Mouse (Mus musculus) adrenal gland (tissue): ENCODE measurements around the gene Cdkn3.
"Not testable (repeated sequence)": the region's sequence is repeated elsewhere in the genome, so short reads cannot be mapped to it uniquely, and the experiment has no call there.

Experiments
- intact Hi-C: fragments of 180-260 bp; cut with DNase I; formaldehyde crosslinking; loops from one replicate; pipeline ENCODE4 v1.15.1; 2025
- long read RNA-seq, 2 experiments: library from polyadenylated mRNA; unstranded; transcript quantifications; one replicate each; pipeline ENCODE4 v2.0.0; 2020; ENCODE audit warnings: borderline replicate concordance in 1 of 2; ENCODE audit not compliant: insufficient replicate concordance in 1 of 2

The Cdkn3 gene
- long read RNA-seq, experiment 1, partial matches to known transcripts: 0 of 1 reads
- long read RNA-seq, experiment 1, other reads (novel, unspliced or antisense): 1 of 1 reads
- long read RNA-seq, experiment 2, partial matches to known transcripts: 0 of 1 reads
- long read RNA-seq, experiment 2, other reads (novel, unspliced or antisense): 1 of 1 reads

DNA sequence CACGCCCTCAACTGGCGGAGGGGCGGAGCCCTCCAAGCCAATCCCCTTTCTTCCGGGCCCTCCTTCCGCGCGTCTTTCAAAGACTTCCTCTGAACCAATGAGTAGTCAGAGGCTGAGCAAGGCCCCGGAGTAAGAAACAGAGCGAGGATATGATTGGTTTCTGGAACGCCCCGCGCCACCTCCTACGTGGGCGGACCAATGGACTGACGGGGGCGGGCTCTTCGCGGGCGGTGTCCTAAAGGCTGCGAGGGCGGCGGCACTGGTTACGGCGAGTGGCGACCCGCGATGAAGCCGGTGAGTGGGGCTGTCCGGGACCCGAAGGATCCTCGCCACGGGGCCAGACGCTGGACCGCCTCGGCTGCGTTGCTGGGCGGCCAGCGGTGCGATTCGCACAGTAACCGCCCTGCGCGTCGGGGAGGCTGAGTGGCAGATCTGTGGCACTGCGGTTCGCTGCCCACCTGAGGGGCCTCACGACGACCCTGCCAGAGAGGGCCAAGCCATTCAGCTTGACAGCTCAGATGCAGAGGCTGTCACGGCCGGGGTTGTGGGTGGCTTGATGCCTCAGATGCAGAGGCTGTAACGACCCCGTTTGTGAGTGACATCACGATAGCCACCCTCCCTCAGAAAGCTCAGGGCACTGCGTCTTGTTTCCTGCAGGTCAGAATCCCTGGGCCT is at the start of gene Cdkn3:
Cdkn3 (plus strand) TSS at position 187 of the 675 bp plus-strand sequence.
- intact Hi-C loops: no loop called here

DNA sequence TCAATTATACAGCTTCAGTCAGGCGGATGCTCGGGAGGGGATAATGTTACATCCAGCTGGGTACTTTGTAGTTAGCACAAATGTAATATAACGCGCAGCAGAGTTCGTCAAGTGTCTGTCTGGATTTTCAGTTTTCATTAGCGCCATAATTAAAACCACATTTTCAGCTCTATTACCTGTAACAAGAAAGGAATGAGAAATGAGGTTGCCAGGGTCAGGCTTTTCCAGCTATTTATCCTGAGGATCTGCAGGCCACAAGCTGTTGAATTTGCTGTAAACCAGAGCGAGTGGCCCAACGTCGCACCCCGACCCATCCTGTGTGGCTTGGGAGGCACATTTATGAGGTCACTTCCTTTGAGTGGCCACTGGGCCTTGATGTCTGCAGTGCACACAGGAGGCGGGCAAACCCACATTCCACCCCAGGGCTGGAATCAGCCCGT is 41.8 kb upstream of the Cdkn3 start:
- intact Hi-C loops: no loop called here

GRCm38 (mm10) chr14:46722031-46722430 is 38.3 kb upstream of the Cdkn3 start:
- intact Hi-C loops: loop anchor here (10.0 kb wide), 2 partner anchors 847 to 957 kb away; no protein-coding TSS in a partner anchor

DNA sequence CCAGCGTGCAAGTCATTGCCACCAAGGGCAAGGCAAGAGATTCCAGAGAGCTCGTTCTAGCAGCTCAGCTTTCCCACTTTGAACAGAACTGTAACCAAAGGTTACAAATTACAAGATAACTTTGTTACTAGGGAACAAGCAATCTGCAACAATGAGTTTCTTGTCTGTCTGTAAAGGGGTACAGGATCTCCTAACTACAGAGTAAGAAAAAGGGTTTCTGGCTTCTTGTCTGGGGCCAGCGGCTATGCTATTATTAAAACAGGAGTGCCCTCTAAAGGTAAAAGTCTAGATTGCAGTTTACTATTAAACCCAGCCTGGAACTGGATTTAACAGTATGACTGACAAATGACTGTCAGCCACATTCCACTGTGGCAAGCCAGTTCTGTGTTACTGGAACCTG is 36.5 kb upstream of the Cdkn3 start:
- intact Hi-C loops: loop anchor here (2.0 to 10.0 kb wide), 3 partner anchors 731 to 959 kb away; no protein-coding TSS in a partner anchor

GRCm38 (mm10) chr14:46724941-46725340 is 35.4 kb upstream of the Cdkn3 start:
- intact Hi-C loops: loop anchor here (2.0 to 10.0 kb wide), 3 partner anchors 732 to 960 kb away; no protein-coding TSS in a partner anchor

DNA sequence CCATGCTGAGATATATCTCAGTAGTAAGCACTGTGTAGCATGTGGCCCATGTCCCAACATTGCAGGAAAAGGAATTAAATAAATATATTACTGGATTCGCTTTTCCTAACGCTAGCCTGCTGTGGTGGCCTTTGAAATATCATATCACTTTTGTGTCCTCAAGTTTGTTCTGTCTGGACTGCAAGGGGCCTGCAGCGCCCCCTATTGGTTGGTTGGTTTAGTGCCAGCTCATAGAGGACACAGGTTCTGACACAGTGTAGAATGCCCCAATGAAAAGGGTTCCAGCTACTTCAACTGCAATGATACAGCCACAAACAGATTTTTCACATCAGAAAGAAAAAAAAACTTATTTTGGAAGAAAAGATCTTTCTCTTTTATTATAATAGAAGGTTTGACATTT is 34.6 kb upstream of the Cdkn3 start:
- intact Hi-C loops: loop anchor here (2.0 to 10.0 kb wide), 3 partner anchors 733 to 961 kb away; no protein-coding TSS in a partner anchor

DNA sequence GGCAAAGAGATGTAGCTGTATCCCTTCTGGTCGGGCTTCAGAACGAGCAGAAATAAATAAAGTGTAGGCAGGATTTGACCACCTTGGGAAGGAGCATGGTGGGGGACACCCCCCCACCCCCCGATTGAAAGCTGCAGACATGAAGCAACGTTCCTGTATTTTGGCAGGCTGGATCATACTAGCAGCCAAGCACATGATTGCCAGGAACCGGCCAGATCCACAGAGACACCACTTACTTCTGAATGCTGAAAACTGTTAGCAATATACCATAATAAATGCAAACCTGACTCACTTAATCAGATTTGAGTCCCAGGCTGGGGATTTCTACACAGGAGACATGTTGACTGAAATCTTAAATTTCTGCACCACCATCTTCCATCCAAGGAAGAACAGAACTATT is 26.1 kb upstream of the Cdkn3 start:
- intact Hi-C loops: no loop called here

- intact Hi-C loops: no loop called here
Observed at GRCm38 (mm10) chr14:46734761-46735455, 25.4 kb upstream of the Cdkn3 start.

DNA sequence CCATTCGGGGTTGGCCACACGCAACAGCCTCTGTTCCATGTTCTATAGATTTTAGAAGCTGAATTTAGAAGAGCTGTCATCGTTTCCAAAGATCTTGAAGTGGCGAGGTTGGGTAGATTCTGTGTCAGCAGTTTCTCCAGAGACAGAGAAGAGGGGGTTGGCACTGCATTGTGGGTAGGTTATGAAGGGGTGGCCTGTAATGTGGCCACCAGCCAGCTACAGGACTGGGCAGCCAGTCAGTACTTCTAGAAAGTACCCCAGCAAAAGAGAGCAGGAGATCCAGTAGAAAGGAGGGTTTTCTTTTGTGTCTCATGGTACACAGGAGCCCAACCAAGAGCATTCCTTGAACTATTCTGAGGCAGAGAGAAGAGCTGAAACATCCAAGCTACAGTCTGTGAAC is 24.0 kb upstream of the Cdkn3 start:
- intact Hi-C loops: no loop called here

- intact Hi-C loops: not testable (repeated sequence)
Observed at GRCm38 (mm10) chr14:46737346-46737745, 23.0 kb upstream of the Cdkn3 start.

- intact Hi-C loops: no loop called here
Observed at GRCm38 (mm10) chr14:46742674-46743073, 17.7 kb upstream of the Cdkn3 start.

DNA sequence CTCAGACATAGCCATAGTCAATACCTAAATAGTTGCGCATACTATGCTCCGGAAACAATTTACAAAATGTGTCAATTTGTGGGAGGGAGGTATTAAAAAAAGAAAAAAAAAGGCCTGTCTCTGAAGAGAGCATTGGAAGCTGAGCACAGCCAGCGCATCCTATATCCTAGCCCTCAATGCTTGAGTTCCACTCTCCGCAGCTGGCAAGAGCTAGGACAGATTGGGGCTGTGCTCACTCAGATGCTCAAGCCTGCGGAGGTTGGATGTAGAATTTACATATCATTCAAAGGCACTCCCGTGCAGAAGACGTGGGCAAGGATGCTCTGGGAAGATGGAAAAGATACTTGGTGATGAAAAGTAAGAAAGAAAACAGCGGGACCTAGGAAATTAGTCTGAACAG is 14.9 kb upstream of the Cdkn3 start:
- intact Hi-C loops: no loop called here

GRCm38 (mm10) chr14:46754371-46754770 is 6.0 kb upstream of the Cdkn3 start:
- intact Hi-C loops: not testable (repeated sequence)

DNA sequence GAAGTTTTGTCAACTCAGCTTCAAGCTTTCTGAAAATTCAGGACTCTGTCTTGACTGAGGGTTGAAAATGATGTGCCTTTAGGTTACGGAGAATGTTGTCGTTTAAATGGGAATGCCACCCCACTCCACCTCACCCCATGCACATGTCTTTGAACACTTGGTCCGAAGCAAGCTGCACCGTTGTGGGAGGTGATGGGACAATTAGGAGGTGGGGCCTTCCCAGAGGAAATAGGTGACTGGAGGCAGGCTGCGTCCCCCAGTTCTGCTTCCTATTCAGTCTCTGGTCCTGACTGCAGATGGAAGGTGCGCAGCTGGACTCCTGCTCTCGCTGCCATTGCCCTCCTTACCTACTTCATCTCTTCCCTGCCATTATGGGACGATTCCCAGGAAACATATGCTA is 4.5 kb upstream of the Cdkn3 start:
- intact Hi-C loops: no loop called here

DNA sequence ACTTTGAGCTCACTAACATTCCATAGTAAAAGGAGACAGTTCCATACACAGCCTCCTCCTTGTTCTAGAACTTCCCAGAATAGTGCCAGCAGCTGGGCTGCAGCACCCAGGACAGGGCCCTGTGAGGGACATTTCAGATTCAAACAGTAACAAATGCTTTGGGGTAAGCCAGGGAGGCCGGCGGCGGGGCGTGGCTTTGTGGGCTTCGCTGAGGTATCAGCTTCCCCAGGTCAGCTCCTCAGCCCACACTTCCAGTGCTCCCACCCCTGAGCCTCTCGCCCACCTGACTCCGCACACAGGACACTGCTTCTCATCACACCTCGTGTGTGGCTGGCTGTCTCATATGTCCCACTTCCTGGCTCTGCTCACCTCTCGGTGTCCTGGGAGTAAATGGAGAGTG is 2.6 kb upstream of the Cdkn3 start:
- intact Hi-C loops: no loop called here

DNA sequence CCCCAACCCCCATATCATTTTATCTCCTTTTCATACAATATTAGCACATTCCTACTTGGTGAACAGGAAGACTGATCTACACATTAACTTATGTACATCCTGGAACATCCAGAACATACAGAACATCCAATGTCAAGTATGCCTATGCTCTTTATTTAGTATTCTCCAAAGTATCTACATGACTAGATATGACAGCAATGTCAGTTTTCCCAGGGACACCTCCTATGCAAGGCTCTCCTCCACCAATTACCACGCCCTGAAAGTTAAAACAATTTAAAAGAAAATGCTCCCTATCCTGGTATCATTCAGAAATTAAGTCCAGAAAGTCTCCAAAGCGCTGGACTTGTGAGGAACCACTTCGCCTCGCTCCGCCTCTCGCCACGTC is 379 bp upstream of the Cdkn3 start:
- intact Hi-C loops: no loop called here

GRCm38 (mm10) chr14:46761186-46761585 is 845 bp downstream of the Cdkn3 start:
- intact Hi-C loops: no loop called here

GRCm38 (mm10) chr14:46767116-46767515 is 6.8 kb downstream of the Cdkn3 start:
- intact Hi-C loops: no loop called here

- intact Hi-C loops: no loop called here
Observed at GRCm38 (mm10) chr14:46770036-46770435, 9.7 kb downstream of the Cdkn3 start.

GRCm38 (mm10) chr14:46778756-46779155 is 18.4 kb downstream of the Cdkn3 start:
- intact Hi-C loops: no loop called here

DNA sequence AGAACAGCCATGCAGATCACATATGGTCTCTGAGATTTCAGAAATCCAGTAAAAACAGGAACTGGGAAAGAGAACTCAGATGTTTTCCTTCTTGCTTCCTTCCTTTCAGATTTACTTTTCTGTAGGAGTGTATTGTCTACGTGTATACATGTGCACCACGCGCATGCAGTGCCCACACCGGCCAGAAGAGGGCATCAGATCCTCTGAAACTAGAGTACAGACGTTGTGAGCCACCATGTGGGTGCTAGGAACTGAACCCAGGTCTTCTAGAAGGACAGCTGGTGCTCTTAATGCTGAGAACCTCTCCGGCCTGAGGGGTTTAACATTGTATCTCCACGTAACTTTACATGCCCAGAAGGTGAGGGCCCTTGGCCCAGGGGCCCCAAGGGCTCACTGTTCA is 18.9 kb downstream of the Cdkn3 start:
- intact Hi-C loops: no loop called here

DNA sequence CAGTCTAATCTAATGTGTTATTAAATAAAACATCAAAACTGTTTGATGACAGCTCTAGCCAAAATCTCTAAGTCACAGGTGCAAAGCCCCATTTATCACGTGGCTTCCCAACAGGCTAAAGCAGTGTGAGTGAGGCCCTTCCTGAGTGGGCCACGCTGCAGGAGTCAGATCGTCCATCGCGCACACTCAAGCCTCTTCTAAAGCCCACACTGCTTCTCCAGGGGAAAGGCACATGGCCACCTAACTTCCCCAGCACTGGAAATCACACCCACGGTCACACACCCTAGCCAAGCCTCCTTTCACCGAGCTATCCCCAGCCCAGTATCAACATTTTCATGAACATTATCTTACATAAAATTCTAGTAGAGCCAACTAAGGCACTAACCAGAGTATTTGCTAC is 20.7 kb downstream of the Cdkn3 start:
- intact Hi-C loops: no loop called here
